Mouse (Mus musculus) kidney, adult 11 months (tissue): Measurements from ENCODE around the gene Vmn1r46.
"Not testable (repeated sequence)": the region's sequence is repeated elsewhere in the genome, so short reads cannot be mapped to it uniquely, and the experiment has no call there.

ENCODE experiments used
- DNase-seq: peaks from one replicate; pipeline ENCODE4 v3.0.0; 2022

Gene Vmn1r46

DNA sequence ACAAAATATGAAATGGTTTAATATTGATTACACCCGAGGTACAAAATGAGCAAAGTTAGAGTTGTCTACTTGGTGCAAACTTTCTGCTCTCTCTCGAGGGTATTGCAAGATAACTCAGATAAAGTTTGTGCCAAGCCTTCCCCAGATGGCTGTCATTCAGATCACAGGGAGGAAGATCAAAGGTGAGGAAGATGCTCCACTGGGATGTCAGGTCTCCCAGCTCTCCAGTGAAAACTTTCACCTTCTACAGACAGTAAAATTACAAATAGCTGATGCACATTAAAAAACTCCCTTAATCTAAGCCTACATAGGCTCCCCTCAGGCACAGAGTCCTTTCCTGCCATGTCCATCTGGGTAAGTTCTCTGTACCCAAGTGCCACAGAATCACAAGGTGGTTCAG, at the start of gene Vmn1r46:
TSS of gene Vmn1r46 (plus strand) at position 301 of the 400 bp plus-strand sequence.
- DNase-seq = no peak

DNA sequence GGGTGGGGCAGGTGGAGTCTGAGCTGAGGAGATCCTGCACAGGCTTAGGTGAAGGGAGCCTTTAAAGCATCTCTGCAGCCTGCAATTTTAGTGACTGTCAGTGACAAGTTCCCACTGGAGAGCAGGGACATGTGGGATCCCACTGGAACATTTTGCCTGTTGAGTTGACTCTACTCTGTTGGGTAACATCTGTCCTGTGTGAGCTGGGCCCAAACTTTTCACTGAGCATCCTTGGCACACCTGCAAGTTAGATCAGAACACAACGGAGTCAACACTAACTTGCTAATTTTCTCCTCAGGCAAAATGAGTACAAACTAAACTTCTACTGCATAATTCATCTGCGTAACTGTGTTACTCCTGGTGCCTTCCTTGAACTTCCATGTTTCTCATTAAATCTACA, 28.6 kb upstream of the Vmn1r46 start, which contains the start of gene Vmn1r45:
TSS of gene Vmn1r45 (minus strand) at position 101 of the 400 bp plus-strand sequence.
- DNase-seq = not testable (repeated sequence)

GRCm38 (mm10) chr6:89940926-89941325, 28.2 kb upstream of the Vmn1r46 start:
- DNase-seq = no peak

GRCm38 (mm10) chr6:89953556-89953955, 15.6 kb upstream of the Vmn1r46 start:
- DNase-seq = no peak

DNA sequence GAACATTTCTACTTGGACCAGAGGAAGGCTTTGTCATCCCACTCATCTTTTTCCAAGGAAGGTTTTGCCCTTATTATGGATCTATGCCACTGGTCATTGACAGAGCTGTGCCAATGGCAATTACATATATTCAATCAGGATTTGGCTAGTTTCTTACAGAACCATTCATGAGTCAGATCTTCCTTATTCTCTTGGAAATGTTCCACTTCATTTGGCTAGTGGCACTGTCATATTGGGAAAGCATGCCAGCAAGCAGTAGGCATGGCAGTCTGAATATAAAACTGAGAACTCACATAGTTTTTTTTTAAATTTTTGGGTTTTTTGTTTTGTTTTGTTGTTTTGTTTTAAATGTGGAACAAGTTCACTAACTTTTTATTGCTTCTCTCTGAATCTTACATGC, 2.8 kb upstream of the Vmn1r46 start:
- no peak for DNase-seq

GRCm38 (mm10) chr6:89985989-89986388, 16.9 kb downstream of the Vmn1r46 start:
- no peak for DNase-seq

GRCm38 (mm10) chr6:90015847-90016246, 46.7 kb downstream of the Vmn1r46 start, which contains the start of gene Vmn1r47:
TSS of gene Vmn1r47 (plus strand) at chr6:90016147.
- DNase-seq = not testable (repeated sequence)
